Mouse (Mus musculus) MEL (cell line): ENCODE measurements around the gene Pusl1. TPM values are rescaled to one million over a fixed set of nuclear protein-coding genes. Genes with fewer than 3 reads are reported as not detected.

Source experiments
- DNase-seq: peaks from one replicate; pipeline ENCODE4 v3.0.0; 2011; ENCODE audit warnings: low read depth, low spot score
- H3K27ac ChIP-seq: 2 replicates; pipeline ENCODE4 v1.5.1; 2012; ENCODE audit warnings: low read depth, mild to moderate bottlenecking, control low read depth, low read length, moderate library complexity; ENCODE audit not compliant: control insufficient read depth
- H3K27me3 ChIP-seq, 2 experiments: fragments of 150-350 bp in 1 of 2; sonication (generic) in 1 of 2; 2 replicates each; pipeline ENCODE4 v1.6.1; 2012; ENCODE audit warnings: low read length in 2 of 2, mild to moderate bottlenecking in 2 of 2, improper control_type of control experiment in 1 of 2, moderate library complexity in 1 of 2; ENCODE audit not compliant: insufficient read depth in 2 of 2, control insufficient read depth in 1 of 2
- H3K36me3 ChIP-seq, 2 experiments: 2 replicates each; pipeline ENCODE4 v1.6.1; 2012 to 2014; ENCODE audit warnings: low read length in 2 of 2, improper control_type of control experiment in 1 of 2, inconsistent platforms in 1 of 2, mild to moderate bottlenecking in 1 of 2; ENCODE audit not compliant: insufficient read depth in 2 of 2, control insufficient read depth in 1 of 2
- H3K4me1 ChIP-seq, 2 experiments: fragments of 150-350 bp in 1 of 2; sonication (generic) in 1 of 2; 2 replicates each; pipeline ENCODE4 v1.6.1; 2012; ENCODE audit warnings: low read length in 2 of 2, improper control_type of control experiment in 1 of 2, mild to moderate bottlenecking in 1 of 2; ENCODE audit not compliant: insufficient read depth in 2 of 2, control insufficient read depth in 1 of 2
- H3K4me3 ChIP-seq, 2 experiments: fragments of 150-350 bp in 1 of 2; sonication (generic) in 1 of 2; 2 replicates each; pipeline ENCODE4 v1.5.1; 2012; ENCODE audit warnings: low read depth in 2 of 2, low read length in 2 of 2, mild to moderate bottlenecking in 2 of 2, moderate library complexity in 2 of 2, control low read depth in 1 of 2, improper control_type of control experiment in 1 of 2; ENCODE audit not compliant: control insufficient read depth in 1 of 2, insufficient read depth in 1 of 2
- H3K79me2 ChIP-seq: 2 replicates; pipeline ENCODE4 v1.6.1; 2012; ENCODE audit warnings: mild to moderate bottlenecking, low read length, moderate library complexity; ENCODE audit not compliant: control insufficient read depth, poor library complexity, insufficient read depth
- H3K9ac ChIP-seq: 2 replicates; pipeline ENCODE4 v1.6.1; 2012; ENCODE audit warnings: low read depth, mild to moderate bottlenecking, control low read depth, low read length, moderate library complexity; ENCODE audit not compliant: control insufficient read depth, poor library complexity, severe bottlenecking
- H3K9me3 ChIP-seq: fragments of 150-350 bp; sonication (generic); replicated peaks from 2 replicates; pipeline ENCODE4 v1.6.1; 2012; ENCODE audit warnings: mild to moderate bottlenecking, low read length, improper control_type of control experiment, moderate library complexity; ENCODE audit not compliant: insufficient read depth
- BHLHE40 ChIP-seq: IDR thresholded peaks from 2 replicates; pipeline ENCODE4 v1.6.1; 2012; ENCODE audit warnings: low read depth, mild to moderate bottlenecking, inconsistent platforms, low read length, improper control_type of control experiment, borderline replicate concordance
- CHD2 ChIP-seq: IDR thresholded peaks from 2 replicates; pipeline ENCODE4 v1.6.1; 2011; ENCODE audit warnings: low read length, improper control_type of control experiment
- EP300 ChIP-seq, 2 experiments: IDR thresholded peaks; 2 replicates each; pipeline ENCODE4 v1.6.1; 2011; ENCODE audit warnings: improper control_type of control experiment in 2 of 2, low read length in 2 of 2, low read depth in 1 of 2, mild to moderate bottlenecking in 1 of 2
- GABPA ChIP-seq: IDR thresholded peaks from 2 replicates; pipeline ENCODE4 v1.6.1; 2012; ENCODE audit warnings: low read depth, mild to moderate bottlenecking, inconsistent platforms, low read length, improper control_type of control experiment, moderate library complexity
- GATA1 ChIP-seq: IDR thresholded peaks from 2 replicates; pipeline ENCODE4 v1.6.1; 2011; ENCODE audit warnings: low read depth, low read length, improper control_type of control experiment
- KAT2A ChIP-seq: conservative IDR thresholded peaks from 2 replicates; pipeline ENCODE4 v1.6.1; 2012; ENCODE audit warnings: low read depth, low read length, improper control_type of control experiment, inconsistent platforms
- MAFK ChIP-seq: IDR thresholded peaks from 2 replicates; pipeline ENCODE4 v1.6.1; 2011; ENCODE audit warnings: low read depth, mild to moderate bottlenecking, low read length, improper control_type of control experiment, borderline replicate concordance
- MAX ChIP-seq: IDR thresholded peaks from 2 replicates; pipeline ENCODE4 v1.6.1; 2011; ENCODE audit warnings: low read length, improper control_type of control experiment
- MXI1 ChIP-seq: IDR thresholded peaks from 2 replicates; pipeline ENCODE4 v1.6.1; 2011; ENCODE audit warnings: mild to moderate bottlenecking, low read depth, low read length, improper control_type of control experiment
- MYB ChIP-seq: IDR thresholded peaks from 2 replicates; pipeline ENCODE4 v1.6.1; 2011; ENCODE audit warnings: mild to moderate bottlenecking, low read depth, low read length, improper control_type of control experiment
- MYC ChIP-seq: IDR thresholded peaks from 2 replicates; pipeline ENCODE4 v1.6.1; 2011; ENCODE audit warnings: low read depth, mild to moderate bottlenecking, low read length, improper control_type of control experiment, moderate library complexity
- SIN3A ChIP-seq: IDR thresholded peaks from 2 replicates; pipeline ENCODE4 v1.6.1; 2012; ENCODE audit warnings: low read length, improper control_type of control experiment, inconsistent platforms
- TCF12 ChIP-seq: IDR thresholded peaks from 2 replicates; pipeline ENCODE4 v1.6.1; 2014; ENCODE audit warnings: low read depth, mild to moderate bottlenecking, inconsistent platforms, low read length, improper control_type of control experiment, moderate library complexity
- USF1 ChIP-seq: IDR thresholded peaks from 2 replicates; pipeline ENCODE4 v1.6.1; 2014; ENCODE audit warnings: low read depth, mild to moderate bottlenecking, inconsistent platforms, low read length, improper control_type of control experiment, moderate library complexity
- ZKSCAN1 ChIP-seq: IDR thresholded peaks from 2 replicates; pipeline ENCODE4 v1.6.1; 2012; ENCODE audit warnings: low read depth, mild to moderate bottlenecking, inconsistent platforms, low read length, improper control_type of control experiment, moderate library complexity
- ZNF384 ChIP-seq: IDR thresholded peaks from 2 replicates; pipeline ENCODE4 v1.6.1; 2012; ENCODE audit warnings: low read depth, mild to moderate bottlenecking, inconsistent platforms, low read length, improper control_type of control experiment
- polyA plus RNA-seq, 2 experiments: library from polyadenylated mRNA; stranded (reverse) in 1 of 2; unstranded in 1 of 2; fragments of >175 nt in 1 of 2; fragments of >200 nt in 1 of 2; gene quantifications; 2 replicates each; pipeline versions ENCODE4 v1.2.1 to v1.2.4; 2012; ENCODE audit warnings: low replicate concordance in 2 of 2, low read depth in 1 of 2; ENCODE audit not compliant: insufficient read length in 2 of 2, insufficient read depth in 1 of 2, missing spikeins in 1 of 2
- total RNA-seq: library from RNA; depleted of rRNA; stranded (reverse); fragments of 300-350 nt; gene quantifications from 2 replicates; pipeline ENCODE4 v1.2.3, GENCODE M21; 2012

The Pusl1 gene
- total and polyA plus RNA-seq, 3 experiments, result 65.2 to 68.4 TPM; not detected in 1

DNA sequence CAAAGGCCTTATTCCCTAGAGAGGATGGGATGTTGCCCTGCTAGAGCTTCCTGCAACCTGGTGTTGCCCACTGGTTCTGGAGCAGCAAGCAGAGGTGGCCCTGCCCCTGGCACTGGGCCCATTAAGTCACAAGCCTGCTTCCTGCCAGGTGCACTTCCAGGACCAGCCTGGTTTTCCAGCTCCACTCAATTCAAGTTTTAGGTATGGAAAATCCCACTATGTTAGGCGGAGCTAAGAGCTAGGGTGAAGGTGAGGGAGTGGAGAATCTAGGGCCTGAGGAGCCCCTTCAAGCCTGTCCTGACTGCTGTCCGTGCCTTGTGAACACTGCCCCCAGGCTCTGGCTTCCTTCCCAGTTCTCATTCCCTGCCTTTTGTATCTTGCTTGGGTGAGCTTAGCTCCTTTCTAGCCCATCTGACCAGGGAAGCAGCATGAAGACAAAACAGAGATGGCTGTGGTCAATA is 39.6 kb downstream of the Pusl1 start:
- no peak overlapping the region for H3K4me3 ChIP-seq
- H3K27ac ChIP-seq, result no peak overlapping the region
- no peaks in the 10 kb centered on the region for H3K27me3 ChIP-seq
- peaks cover 47% of the 10 kb centered on the region for H3K79me2 ChIP-seq
- H3K36me3 ChIP-seq, result peaks cover 4 to 17% of the 10 kb centered on the region in 2 experiments; a peak in 3 of 4 replicates
- H3K9ac ChIP-seq, result no peak overlapping the region
- H3K9me3 ChIP-seq, result no peaks in the 10 kb centered on the region
- DNase-seq, result no peak
- no peak for TF ChIP-seq GATA1
- peaks cover 23 to 39% of the 10 kb centered on the region in 2 experiments for H3K4me1 ChIP-seq

GRCm38 (mm10) chr4:155851368-155851767 is 40.2 kb downstream of the Pusl1 start:
- Histone ChIP-seq H3K27me3 (no peaks in the 10 kb centered on the region), H3K9me3 (no peaks in the 10 kb centered on the region), H3K4me1 (peaks cover 23 to 39% of the 10 kb centered on the region in 2 experiments), H3K36me3 (peaks cover 4 to 17% of the 10 kb centered on the region in 2 experiments; a peak in 3 of 4 replicates), H3K79me2 (peaks cover 47% of the 10 kb centered on the region), H3K9ac (no peak overlapping the region), H3K4me3 (no peak overlapping the region), H3K27ac (no peak overlapping the region)
- DNase-seq, result no peak
- TF ChIP-seq MAX, result no peak
- no peak for TF ChIP-seq SIN3A
- no peak for TF ChIP-seq ZKSCAN1
- TF ChIP-seq CHD2, result no peak
- no peak for TF ChIP-seq BHLHE40
- no peak for TF ChIP-seq MAFK
- TF ChIP-seq MYC, result no peak
- TF ChIP-seq MXI1, result no peak

- peaks cover 19 to 34% of the 10 kb centered on the region in 2 experiments for H3K4me1 ChIP-seq
- H3K27ac ChIP-seq, result peak overlapping the region; percentile 42
- peaks cover 4 to 15% of the 10 kb centered on the region in 2 experiments; a peak in 3 of 4 replicates for H3K36me3 ChIP-seq
- no peaks in the 10 kb centered on the region for H3K9me3 ChIP-seq
- H3K79me2 ChIP-seq, result peaks cover 47% of the 10 kb centered on the region
- TF ChIP-seq MYB (no peak), TCF12 (peak; percentile 53), SIN3A (peak; percentile 47; the same call in 1 of the 2 replicates), KAT2A (no peak), GABPA (no peak), USF1 (no peak), GATA1 (peak; percentile 23; the same call in 1 of the 2 replicates), ZNF384 (no peak), EP300 (IDR thresholded peaks at IDR 0.05; ENCODE audit: low read depth in 1 of 2, low read length in 2 of 2) (peak; percentile 24 to 63; a peak in 2 of 4 replicates)
- H3K4me3 ChIP-seq, result peak overlapping the region in 1 of 2 experiments; percentile 98; a peak in 2 of 4 replicates
- DNase-seq, result peak; percentile 64
- H3K27me3 ChIP-seq, result no peaks in the 10 kb centered on the region
- no peak overlapping the region for H3K9ac ChIP-seq
Measured at GRCm38 (mm10) chr4:155849792-155850451, 41.7 kb downstream of the Pusl1 start.
